Mouse (Mus musculus): ENCODE measurements around the gene Tcf15. TPM values are rescaled to one million over a fixed set of nuclear protein-coding genes. Genes with fewer than 3 reads are reported as not detected.

Tcf15 gene
- total and polyA plus RNA-seq, 2 experiments from 2014 or later, result 0.90 TPM; not detected in 1

DNA sequence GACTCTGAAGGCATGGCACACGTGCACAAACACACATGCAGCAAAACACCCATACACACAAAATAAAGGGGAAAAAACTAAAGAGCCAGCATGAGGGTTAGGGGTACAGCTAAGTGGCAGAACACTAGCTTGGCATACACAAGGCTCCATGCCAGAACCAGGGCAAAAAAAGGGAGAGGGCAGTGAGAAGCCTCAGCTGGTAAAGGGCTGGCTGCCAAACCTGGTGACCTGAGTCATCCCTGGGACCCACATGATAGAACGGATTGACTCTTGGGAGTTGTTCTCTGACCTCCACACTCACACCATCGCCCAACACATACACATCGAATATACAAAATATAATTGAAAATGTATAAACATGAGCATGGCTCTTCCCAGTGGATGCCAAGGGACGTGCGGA lies 33.3 kb downstream of the Tcf15 start:
- Histone ChIP-seq H3K27ac (ENCODE audit: low read depth, low read length) (no peak overlapping the region), H3K9me3 (ENCODE audit: low read length) (no peaks in the 10 kb centered on the region), H3K36me3 (ENCODE audit: insufficient read depth, low read length) (no peaks in the 10 kb centered on the region), H3K9ac (replicated peaks; ENCODE audit: low read length, poor library complexity, severe bottlenecking) (no peak overlapping the region), H3K27me3 (ENCODE audit: insufficient read depth, low read length) (no peaks in the 10 kb centered on the region), H3K4me2 (ENCODE audit: low read depth, low read length, poor library complexity, severe bottlenecking) (no peak overlapping the region), H3K4me1 (ENCODE audit: insufficient read depth, low read length) (no peaks in the 10 kb centered on the region), H3K4me3 (ENCODE audit: low read depth, low read length) (no peak overlapping the region)
- 80% methylated on average over 6 of the region's 6 CpGs for WGBS
- no peak for DNase-seq (ENCODE audit: low spot score)
- no peak for ATAC-seq (ENCODE audit: low FRiP score)
- TF ChIP-seq CTCF (IDR thresholded peaks at IDR 0.05), result no peak

GRCm38 (mm10) chr2:152177162-152177805 lies 33.9 kb downstream of the Tcf15 start:
- Histone ChIP-seq H3K4me3 (ENCODE audit: low read depth, low read length) (no peak overlapping the region), H3K36me3 (ENCODE audit: insufficient read depth, low read length) (no peaks in the 10 kb centered on the region), H3K9me3 (ENCODE audit: low read length) (no peaks in the 10 kb centered on the region), H3K27me3 (ENCODE audit: insufficient read depth, low read length) (no peaks in the 10 kb centered on the region), H3K27ac (ENCODE audit: low read depth, low read length) (no peak overlapping the region), H3K4me1 (ENCODE audit: insufficient read depth, low read length) (no peaks in the 10 kb centered on the region), H3K9ac (replicated peaks; ENCODE audit: low read length, poor library complexity, severe bottlenecking) (no peak overlapping the region), H3K4me2 (ENCODE audit: low read depth, low read length, poor library complexity, severe bottlenecking) (peak overlapping the region; percentile 7; the same call in 1 of the 2 replicates)
- no peak for TF ChIP-seq CTCF (IDR thresholded peaks at IDR 0.05)
- DNase-seq (ENCODE audit: low spot score) (peak; percentile 7), ATAC-seq (ENCODE audit: low FRiP score) (no peak)
- 10% methylated on average over 22 of the region's 24 CpGs for WGBS

GRCm38 (mm10) chr2:152177806-152178170 lies 34.4 kb downstream of the Tcf15 start:
- H3K9ac ChIP-seq (replicated peaks; ENCODE audit: low read length, poor library complexity, severe bottlenecking), result no peak overlapping the region
- DNase-seq (ENCODE audit: low spot score) (no peak), ATAC-seq (ENCODE audit: low FRiP score) (no peak)
- H3K27me3 ChIP-seq (ENCODE audit: insufficient read depth, low read length), result no peaks in the 10 kb centered on the region
- no peaks in the 10 kb centered on the region for H3K36me3 ChIP-seq (ENCODE audit: insufficient read depth, low read length)
- H3K9me3 ChIP-seq (ENCODE audit: low read length), result no peaks in the 10 kb centered on the region
- TF ChIP-seq CTCF (IDR thresholded peaks at IDR 0.05), result no peak
- H3K4me1 ChIP-seq (ENCODE audit: insufficient read depth, low read length), result no peaks in the 10 kb centered on the region
- H3K27ac ChIP-seq (ENCODE audit: low read depth, low read length), result no peak overlapping the region
- 67% methylated on average over 6 of the region's 6 CpGs for WGBS
- H3K4me3 ChIP-seq (ENCODE audit: low read depth, low read length), result no peak overlapping the region
- no peak overlapping the region for H3K4me2 ChIP-seq (ENCODE audit: low read depth, low read length, poor library complexity, severe bottlenecking)

- DNase-seq (ENCODE audit: low spot score), result no peak
- TF ChIP-seq CTCF (IDR thresholded peaks at IDR 0.05), result no peak
- Histone ChIP-seq H3K9me3 (ENCODE audit: low read length) (no peaks in the 10 kb centered on the region), H3K4me3 (ENCODE audit: low read depth, low read length) (no peak overlapping the region), H3K9ac (replicated peaks; ENCODE audit: low read length, poor library complexity, severe bottlenecking) (no peak overlapping the region), H3K27ac (ENCODE audit: low read depth, low read length) (no peak overlapping the region), H3K4me2 (ENCODE audit: low read depth, low read length, poor library complexity, severe bottlenecking) (no peak overlapping the region), H3K4me1 (ENCODE audit: insufficient read depth, low read length) (no peaks in the 10 kb centered on the region), H3K27me3 (ENCODE audit: insufficient read depth, low read length) (no peaks in the 10 kb centered on the region), H3K36me3 (ENCODE audit: insufficient read depth, low read length) (no peaks in the 10 kb centered on the region)
- ATAC-seq (ENCODE audit: low FRiP score), result no peak
- WGBS, result 86% methylated on average over 3 of the region's 3 CpGs
Measured at GRCm38 (mm10) chr2:152178345-152178744, 35.0 kb downstream of the Tcf15 start.

DNA sequence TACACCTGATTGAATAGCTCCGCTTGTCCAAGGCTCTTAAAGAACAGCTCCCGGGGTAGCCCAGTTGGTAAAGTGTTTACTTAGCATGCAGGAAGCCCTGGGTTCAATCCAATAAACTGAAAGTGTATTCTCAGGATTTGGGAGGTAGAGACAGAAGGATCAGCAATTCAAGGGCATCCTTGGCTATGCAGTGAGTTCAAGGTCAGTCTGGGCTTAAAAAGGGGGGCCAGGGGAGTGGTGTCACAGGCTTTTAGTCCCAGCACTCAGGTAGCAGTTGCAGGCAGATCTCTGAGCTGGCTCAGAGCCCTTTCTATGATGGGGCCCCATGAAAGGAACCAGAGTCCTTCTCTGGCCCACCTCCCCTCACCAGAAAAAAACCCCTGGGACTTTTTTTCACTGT lies 35.9 kb downstream of the Tcf15 start:
- Histone ChIP-seq H3K27ac (ENCODE audit: low read depth, low read length) (no peak overlapping the region), H3K4me1 (ENCODE audit: insufficient read depth, low read length) (no peaks in the 10 kb centered on the region), H3K4me3 (ENCODE audit: low read depth, low read length) (no peak overlapping the region), H3K27me3 (ENCODE audit: insufficient read depth, low read length) (no peaks in the 10 kb centered on the region), H3K9ac (replicated peaks; ENCODE audit: low read length, poor library complexity, severe bottlenecking) (no peak overlapping the region), H3K4me2 (ENCODE audit: low read depth, low read length, poor library complexity, severe bottlenecking) (no peak overlapping the region), H3K36me3 (ENCODE audit: insufficient read depth, low read length) (no peaks in the 10 kb centered on the region), H3K9me3 (ENCODE audit: low read length) (no peaks in the 10 kb centered on the region)
- no peak for ATAC-seq (ENCODE audit: low FRiP score)
- TF ChIP-seq CTCF (IDR thresholded peaks at IDR 0.05), result no peak
- DNase-seq (ENCODE audit: low spot score), result no peak
- WGBS, result 78% methylated on average over 2 of the region's 2 CpGs

- H3K9me3 ChIP-seq (ENCODE audit: low read length), result no peaks in the 10 kb centered on the region
- 71% methylated on average over 6 of the region's 6 CpGs for WGBS
- no peak for TF ChIP-seq CTCF (IDR thresholded peaks at IDR 0.05)
- H3K4me2 ChIP-seq (ENCODE audit: low read depth, low read length, poor library complexity, severe bottlenecking), result no peak overlapping the region
- no peaks in the 10 kb centered on the region for H3K36me3 ChIP-seq (ENCODE audit: insufficient read depth, low read length)
- H3K27ac ChIP-seq (ENCODE audit: low read depth, low read length), result no peak overlapping the region
- no peaks in the 10 kb centered on the region for H3K27me3 ChIP-seq (ENCODE audit: insufficient read depth, low read length)
- DNase-seq (ENCODE audit: low spot score), result peak; percentile 20
- ATAC-seq (ENCODE audit: low FRiP score), result 0 out of 2 replicates have a peak, but pooled peaks have one; percentile 34
- no peaks in the 10 kb centered on the region for H3K4me1 ChIP-seq (ENCODE audit: insufficient read depth, low read length)
- no peak overlapping the region for H3K4me3 ChIP-seq (ENCODE audit: low read depth, low read length)
- no peak overlapping the region for H3K9ac ChIP-seq (replicated peaks; ENCODE audit: low read length, poor library complexity, severe bottlenecking)
Measured at GRCm38 (mm10) chr2:152180323-152180722, 37.0 kb downstream of the Tcf15 start.

All from midbrain, postnatal 0 days (tissue).